Mouse (Mus musculus) 3134 (cell line): ENCODE results near the gene Pdcl2.

Experiments used
- DNase-seq: peaks from one replicate; pipeline ENCODE4 v3.0.0-alpha.2; 2011; ENCODE audit warnings: low spot score; ENCODE audit not compliant: insufficient read length; ENCODE audit errors: extremely low read depth

Pdcl2 gene

DNA sequence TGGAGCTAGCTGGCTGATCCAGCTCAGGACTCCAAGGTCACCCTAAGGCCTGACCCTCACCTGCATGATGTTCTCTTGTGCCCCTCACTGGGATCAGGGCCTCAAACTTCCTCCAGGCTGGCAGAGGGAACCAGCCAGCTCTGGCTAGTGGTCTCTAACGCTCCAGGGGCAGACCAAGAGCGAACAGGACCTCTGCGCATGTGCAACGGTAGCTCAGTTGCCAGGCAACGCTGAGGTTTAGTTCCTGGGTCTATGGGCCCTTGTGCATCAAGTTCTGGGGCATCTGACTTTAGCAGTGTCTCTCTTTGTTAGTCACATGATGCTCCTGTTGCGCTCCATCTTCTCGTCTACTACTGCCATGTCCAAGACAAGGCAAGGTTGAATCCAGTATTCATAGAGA is at the start of gene Pdcl2:
Gene Pdcl2, minus strand, starts transcription at position 204 of the 400 bp plus-strand sequence.
- DNase-seq, result no peak

DNA sequence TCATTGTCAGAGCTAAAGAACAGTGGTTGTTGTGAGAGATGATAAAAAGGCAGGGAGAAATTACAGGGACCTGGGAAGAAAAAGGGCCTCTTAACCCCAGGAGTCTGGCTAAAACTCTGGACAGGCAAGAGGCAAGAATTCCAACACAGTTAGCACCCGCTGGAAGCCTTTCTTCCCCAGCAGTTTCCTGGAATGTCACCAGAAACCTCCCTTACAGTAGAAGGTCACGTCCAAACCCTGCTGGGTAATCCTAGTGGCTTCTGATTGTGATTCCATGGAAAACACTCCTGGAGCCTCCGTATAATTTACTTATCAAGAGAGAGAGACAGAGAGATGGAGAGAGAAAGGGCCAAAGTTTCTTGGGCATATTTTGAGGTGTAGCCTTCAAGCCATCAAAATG is 48.3 kb upstream of the Pdcl2 start:
- no peak for DNase-seq

DNA sequence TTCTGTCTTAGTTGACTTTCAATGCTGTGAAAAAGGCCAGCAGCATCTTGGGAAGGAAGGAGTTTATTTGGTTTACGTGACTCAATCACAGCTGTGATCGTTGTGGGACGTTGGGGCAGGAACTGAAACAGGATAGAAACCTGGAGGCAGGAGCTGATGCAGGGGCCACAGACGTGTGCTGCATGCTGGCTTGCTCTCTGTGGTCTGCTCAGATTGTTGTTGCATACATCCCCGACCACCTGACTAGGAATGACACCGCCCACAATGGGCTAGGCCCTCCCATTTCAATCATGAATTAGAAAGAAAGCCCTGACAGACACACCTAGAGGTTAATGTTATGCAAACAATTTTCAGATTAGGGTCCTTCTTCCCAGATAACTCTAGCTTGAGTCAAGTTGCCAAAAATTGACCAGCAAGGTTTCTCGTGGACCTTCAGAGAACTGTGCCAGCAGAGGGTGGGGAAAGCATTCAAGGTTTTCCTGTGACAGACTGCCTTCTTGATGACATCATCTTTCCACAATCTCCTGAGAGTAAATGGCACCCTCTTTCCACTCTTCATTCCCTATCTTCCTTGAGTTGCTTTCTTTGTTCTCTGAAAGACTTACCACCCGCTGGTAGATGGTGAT is 38.4 kb upstream of the Pdcl2 start:
- DNase-seq, result peak; percentile 3

DNA sequence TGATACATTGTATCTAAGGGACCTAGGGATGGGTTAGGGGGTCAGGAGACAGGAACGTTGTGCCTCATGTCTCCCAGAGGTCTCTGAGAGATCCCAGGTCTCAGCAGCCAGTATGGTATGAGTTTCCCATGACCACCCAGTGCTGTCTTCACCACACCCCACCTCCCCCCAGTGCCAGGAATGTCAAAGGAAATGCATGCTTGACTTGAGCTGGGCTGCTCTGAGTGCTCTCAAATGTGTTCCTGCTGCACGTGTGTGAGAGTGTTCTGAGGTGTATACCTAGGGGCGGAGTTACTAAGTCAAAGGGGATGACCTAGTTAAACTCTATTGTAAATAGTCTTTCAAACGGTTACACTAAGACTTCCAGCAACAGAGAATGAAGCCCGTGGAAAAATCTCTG is 34.5 kb upstream of the Pdcl2 start:
- DNase-seq, result no peak

DNA sequence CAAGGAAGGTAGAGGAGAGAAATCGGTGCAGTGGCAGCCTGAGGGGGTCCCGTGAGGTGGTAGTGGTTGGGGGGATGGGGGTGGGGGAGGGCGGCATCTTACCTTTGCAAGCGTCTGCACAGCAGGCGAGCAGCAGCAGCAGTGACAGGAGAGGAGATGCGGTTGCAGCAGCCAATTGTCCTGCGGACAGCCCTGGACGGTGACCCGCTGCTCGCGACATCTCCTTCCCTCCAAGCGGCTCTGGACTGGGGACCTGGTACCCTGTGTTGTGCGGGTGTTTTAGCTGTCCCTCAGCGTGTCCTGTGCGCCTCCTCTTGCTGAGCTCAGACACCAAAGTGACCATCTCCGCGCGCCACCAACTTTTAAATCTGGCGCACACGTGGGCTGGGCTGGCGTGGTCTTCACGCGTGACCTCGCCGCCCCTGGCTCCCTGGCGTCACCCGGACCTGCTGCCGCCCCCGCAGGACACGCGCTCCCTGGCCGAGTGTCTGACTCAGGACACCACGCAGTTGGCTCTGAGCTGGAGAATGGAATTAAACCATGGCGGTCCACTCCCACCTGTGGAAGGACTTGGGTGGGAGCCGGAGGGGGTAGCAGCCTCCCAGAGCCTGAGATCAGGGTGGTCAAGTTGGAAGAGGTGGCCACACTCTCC is 32.6 kb upstream of the Pdcl2 start, which contains the start of gene Nmu:
Gene Nmu, minus strand, starts transcription at position 336 of the 652 bp plus-strand sequence.
- no peak for DNase-seq

DNA sequence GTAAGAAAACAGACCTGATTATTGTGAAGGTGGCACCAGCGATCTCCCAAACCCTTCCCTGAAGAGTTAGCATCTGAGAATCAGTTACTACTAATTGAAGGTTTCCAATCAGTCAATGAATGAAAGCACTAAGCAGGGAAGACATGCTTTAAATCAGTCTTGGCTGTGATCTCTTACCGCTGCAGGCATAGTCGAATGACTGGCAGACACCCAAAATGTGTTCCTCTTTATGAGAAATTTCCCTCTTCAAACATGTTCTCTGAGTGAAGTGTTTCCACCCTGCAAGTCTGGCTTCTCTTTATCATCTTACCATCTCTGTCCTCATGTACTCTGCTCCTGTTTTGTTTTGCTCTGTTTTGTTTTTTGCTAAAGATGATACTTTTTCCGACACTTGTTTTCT is 29.8 kb upstream of the Pdcl2 start:
- DNase-seq, result no peak

DNA sequence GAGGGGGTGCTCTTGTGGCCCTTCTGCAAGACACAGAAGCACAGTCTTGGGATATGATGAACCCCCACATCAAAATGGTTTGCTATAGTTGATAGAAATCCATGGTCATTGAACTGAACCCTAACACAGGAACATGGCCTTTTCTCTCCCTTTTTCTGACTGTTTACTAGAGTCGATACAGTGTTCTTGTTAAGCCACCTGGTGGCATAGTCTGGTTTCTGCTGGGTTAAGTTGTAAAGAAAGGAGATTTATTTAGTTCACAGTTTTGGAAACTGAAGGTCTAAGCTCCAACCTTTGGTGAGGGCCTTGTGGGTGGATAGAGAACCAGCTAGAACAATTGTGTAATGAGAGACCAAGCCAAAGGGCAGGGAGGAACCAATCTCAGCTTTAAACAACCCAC is 29.1 kb upstream of the Pdcl2 start:
- no peak for DNase-seq

DNA sequence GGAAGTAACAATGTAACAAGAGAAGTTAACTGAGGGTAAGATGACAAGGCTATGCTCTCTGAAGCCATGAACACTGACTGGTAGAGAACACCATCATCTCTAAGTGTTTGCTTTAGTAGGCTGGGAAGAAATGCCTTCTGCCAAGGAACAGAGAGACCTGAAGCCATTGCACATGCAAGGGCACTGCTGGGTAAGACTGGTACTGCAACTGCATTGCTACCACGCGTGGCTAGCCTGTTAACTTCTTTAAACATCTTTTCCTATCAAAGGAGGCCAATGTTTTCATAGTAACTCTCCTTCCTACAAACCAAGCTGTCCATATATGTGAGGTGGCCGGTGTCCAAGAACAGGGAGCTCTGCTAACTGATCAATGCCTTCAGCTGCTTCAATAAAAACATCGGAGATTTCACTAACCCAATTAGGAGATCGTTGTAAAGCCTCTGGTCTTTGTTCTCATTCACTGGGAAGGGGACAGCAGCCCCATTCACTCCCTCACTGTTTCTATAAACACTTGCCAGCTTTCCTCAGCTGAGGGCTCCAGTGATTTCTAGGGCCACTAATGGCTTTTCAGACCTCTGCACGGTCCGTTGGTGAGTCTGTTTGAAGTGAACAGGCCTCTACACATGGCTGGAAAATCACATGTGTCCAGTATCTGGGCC is 21.1 kb upstream of the Pdcl2 start:
- no peak for DNase-seq

DNA sequence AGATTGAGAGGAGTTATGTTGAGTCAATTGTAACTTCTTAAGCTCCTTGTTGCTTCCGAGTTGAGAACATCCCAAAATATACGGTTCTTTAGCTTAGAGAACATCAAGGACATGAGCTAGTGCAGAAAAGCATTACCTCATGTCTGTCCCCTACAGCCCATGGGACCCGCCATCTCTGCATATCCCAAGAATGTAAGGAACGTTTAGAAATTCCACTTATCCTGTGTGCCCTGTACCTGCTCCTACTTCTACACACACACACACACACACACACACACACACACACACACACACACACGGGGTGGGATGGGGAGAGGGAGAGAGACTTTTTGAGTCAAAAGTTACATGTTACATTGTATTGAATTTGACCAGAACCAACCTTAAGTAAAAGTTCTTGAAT is 20.6 kb upstream of the Pdcl2 start:
- no peak for DNase-seq

DNA sequence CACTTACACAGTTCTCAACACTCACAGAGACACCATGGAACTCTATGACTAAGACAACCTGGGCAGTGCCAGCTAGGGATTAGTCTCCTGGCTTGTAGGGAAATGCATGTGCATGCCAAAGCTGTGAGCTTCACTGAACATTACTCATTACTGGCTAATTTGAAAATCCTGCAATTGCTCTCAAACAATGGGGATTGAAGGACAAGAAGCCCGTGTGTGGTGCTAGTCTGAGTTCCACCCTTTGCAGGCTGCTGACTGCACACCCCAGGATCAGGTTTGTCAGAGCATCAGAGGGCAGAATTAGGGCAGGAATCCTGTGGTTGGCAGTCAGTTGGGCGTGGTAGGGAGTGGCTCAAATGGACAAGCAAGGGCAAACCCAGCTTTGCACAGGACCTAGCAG is 15.2 kb upstream of the Pdcl2 start:
- peak; percentile 81 for DNase-seq

DNA sequence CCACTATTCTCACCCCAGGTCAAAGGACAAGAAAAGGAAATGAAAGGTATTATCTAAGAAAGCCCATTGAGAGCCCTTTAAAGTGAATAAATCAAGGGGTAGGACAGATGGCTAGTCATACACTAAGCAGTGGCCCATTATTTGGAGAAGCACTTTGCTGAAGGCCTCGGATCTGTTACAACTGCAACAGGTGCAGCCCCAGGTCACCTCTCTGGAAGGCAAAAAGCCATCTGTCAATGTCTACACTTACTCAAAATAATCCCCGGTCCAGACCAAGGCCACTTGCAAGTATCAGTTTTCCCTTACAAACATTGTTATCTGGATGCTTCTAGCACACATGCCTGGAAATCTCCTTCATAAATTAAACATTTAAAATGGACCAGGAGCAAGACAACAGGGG is 10.0 kb upstream of the Pdcl2 start:
- DNase-seq, result no peak

DNA sequence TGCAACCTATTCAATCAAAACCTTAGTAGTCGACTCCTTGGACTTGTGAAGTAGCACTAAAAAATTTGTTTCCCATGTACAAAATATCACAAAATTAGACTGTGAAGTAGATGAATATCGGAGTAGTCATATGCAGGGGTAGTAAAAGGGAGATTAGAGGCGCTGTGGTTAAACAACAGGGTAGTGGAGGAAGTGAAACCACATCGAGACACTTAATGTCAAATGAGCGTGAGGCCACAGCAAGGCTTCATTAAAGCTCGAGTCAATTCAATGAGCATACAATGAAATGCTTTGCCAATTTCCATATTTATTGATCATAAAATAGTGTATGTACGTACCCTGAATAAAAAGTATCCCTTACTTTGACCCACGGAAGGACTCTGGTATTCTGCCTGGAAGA is 6.1 kb upstream of the Pdcl2 start:
- DNase-seq, result no peak

DNA sequence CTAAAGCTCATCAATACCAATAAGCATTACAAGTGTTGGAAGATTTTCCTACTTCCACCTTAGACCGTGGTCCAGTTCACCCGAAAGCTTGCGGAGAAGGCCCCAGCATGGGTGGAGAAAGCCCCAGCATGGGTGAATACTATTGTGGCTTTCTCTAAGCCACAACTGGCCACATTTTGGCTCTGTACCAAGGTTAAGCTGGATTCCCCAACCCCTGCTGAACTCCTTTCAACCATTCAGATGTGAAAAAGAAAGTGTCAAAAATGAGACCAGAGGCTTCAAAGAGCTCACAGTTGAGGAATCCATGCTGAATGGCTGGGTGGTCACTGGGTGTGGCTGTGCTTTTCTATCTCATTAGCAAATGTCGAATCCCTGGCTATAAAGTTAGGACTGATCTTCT is 2.9 kb upstream of the Pdcl2 start:
- peak; percentile 27 for DNase-seq

DNA sequence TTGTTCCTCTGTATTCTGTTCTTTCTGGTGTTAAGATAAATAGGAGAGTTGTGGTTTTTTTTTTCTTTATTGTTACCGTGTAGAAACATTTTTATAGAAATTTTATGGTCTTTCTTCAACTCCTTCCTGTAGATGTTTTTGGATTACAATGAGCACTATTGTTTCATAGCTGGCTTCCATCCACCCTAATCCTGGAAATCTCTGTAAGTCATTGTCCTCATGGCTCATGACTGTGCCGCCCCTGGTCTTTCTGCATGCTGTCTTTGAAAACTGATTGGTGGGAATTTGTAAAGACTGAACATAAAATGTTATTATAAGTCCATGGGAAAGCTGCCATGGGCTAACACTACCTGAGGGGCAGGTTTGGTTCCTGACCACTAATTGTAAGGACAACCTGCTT is 3.7 kb downstream of the Pdcl2 start:
- DNase-seq, result no peak

DNA sequence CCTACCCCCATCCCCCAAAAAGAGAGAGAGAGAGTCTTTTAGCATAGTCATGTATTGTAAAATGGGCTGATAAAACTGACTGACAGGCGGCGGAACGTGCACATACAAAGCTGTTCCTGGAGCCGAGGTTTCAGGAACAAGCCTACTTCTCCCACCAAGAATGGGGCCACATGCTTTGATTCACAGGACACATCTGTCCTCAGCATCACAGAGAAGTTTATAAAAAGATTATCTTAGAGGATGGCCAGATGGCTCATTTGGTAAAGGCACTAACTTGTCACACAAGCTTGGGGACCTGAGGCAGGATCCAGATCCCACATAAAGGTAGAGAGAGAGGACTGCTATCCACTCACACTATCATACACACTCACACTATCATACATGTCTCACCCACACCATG is 5.8 kb downstream of the Pdcl2 start:
- no peak for DNase-seq

DNA sequence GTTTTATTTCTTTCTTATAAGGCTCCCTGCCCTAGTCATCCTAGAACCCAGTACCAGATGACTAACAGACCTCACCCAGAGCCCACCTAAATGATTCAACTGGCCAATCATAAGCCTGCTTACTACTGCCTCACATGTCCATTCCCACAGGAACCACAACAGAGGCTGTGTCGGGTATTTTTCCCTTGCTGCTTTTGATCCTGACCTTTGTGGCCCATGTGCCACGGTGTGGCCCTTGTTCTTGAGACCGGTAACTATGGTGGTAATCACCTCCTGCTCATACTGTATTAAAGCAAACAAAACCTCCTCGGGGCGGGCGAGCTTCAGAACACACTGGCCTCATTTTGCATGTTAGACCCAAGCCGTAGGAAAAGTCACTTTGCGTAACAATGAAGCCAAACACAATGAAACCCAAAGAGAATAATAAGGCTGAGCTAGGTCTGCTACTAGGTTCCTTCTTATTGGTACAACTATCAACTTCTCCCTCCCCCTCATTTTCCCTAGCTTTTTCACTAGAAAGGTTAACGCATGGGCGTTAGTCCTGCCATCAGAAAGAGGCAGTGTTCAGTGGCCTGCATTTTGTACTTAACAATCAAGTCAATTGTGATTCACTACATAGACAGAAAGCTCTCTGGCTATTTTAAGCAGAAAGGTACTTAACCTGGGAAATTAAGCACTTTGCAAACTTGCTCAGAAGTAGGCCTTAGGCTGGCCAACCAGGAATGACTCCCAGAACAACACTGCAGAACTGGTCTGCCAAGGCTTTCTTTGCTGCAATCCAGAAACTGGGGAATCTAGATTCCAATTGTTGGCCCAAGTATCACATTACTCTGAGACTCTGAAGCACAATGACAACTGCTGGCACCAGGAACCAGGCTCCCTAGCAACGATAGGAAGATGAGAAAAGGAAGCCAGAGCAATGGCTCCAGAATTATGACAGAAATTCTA is 9.4 kb downstream of the Pdcl2 start:
- no peak for DNase-seq

DNA sequence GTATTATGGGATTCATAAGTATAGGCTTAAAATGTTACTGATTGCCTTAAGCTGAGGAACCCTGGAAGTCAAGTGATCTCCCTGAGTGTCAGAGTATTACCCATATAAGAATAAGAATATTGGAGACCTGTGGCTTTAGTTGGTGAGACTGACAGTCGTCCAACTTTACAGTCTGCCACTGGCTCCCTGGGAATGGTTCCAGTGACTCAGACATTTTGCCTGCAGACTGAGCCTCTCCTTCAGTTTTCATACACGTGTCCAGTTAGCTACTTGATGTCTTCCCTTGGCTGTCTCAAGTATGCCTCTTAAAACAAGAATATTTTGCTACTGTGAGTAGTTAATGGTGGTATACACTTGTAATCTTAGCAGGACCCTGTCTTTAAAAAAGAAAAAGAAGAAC is 22.8 kb downstream of the Pdcl2 start:
- no peak for DNase-seq

DNA sequence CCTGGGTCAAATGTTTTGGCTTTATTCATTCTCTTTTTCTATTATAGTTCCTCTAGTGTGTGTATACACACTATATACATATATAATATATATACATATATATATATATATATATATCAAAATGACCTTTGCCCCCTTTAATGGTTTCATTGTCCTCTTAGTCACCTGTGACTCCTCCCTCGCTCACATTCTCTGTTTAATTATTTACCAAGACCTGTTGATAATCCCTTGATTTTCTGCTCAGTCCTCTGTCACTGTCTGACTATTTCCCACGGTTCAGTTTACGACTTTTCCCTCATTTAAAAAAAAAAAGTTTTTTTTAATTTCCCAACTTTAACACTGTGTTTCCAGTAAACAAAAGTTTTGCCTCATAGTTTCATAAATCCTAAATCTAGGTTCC is 24.7 kb downstream of the Pdcl2 start:
- no peak for DNase-seq

DNA sequence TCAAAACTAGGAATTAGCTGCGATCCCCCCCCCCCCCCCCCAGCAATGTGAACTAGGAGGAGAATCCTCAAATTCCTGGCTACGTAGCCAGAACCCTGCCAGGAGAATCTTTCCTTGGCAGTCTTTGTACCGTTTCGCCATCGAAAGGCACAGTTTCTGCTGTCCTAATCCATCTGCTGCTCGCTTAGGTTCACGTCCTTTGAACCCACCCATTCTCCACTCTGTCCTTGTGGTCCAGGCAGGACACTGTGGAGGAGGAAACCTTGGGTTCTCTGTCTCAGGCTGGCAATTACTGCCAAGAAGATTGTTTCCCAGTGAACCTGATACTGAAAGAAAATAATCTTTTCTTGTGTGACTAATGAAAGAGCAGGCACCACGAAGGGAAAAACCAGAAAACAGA is 25.3 kb downstream of the Pdcl2 start:
- peak; percentile 17 for DNase-seq

DNA sequence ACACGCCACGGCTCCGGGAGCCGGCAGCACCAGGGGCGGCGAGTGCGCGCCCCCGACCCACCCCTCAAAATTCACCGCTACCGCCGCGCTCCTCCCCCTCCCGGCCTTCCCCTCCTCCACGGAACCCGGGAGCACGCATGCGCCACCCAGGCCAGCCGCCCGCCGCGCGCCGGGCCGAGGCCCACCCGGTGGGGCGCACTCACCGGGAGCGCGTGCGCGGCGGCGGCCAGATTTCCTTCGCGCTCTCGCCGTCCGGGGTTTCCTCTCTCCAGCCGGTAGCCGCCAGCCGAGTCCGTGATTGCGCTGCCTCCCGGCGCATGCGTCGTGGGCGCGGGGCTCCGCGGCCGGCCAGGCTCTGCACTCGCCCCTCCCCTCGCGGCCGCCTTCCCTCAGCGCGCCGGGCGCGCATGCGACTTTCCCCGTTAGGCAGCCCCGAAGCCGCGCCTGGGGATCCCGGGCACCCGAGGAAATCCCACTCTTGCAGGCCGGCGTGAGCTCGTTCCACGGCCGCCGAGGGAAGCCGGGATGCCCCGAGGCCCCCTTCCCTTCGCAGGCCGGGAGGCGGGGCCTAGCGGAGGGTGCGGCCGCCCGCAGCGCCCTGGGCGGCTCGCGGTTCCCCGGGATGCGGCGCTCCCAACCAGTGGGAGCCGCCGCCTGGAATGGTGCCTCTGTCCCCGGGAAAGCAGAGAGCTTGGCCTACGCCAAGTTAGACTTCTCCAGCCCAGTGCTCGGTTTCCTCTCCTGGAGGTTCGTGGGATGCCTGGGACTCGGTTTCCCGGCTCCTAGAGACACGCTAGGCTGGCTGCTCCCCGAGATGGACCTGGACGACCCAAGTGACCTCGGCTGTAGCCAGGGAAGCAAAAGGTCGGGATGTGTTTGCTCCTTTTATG is 26.3 kb downstream of the Pdcl2 start, which contains the start of gene Clock:
Gene Clock, minus strand, starts transcription at position 341 of the 890 bp plus-strand sequence.
- DNase-seq, result peak; percentile 89
